Mouse (Mus musculus) thymus, adult 2 months (tissue): ENCODE measurements around the gene Plp1.

Experiments used
- CTCF ChIP-seq: fragments of 200-500 bp; IDR thresholded peaks from 2 replicates; pipeline ENCODE4 v1.5.1; 2012; ENCODE audit warnings: mild to moderate bottlenecking, control low read depth, low read length, moderate library complexity, borderline replicate concordance; ENCODE audit not compliant: control insufficient read depth, poor library complexity, insufficient read depth; ENCODE audit errors: extremely low read depth
- POLR2A ChIP-seq: fragments of 200-500 bp; IDR thresholded peaks from 2 replicates; pipeline ENCODE4 v1.6.1; 2012; ENCODE audit warnings: mild to moderate bottlenecking, low read length, control low read depth, moderate library complexity; ENCODE audit not compliant: control insufficient read depth, poor library complexity, insufficient read depth; ENCODE audit errors: extremely low read depth

GRCm38 (mm10) chrX:136780041-136780440, 42.4 kb upstream of the Plp1 start, which contains the start of gene Glra4:
- TF ChIP-seq CTCF: no peak
- TF ChIP-seq POLR2A: no peak
